In genomic region chr1:86342371-86342770, GRCm38 (mm10) we compare ENCODE assay signal across 14 mouse cellular contexts.
"Had no signal": no experiment of that assay in that cellular context is flagged by ENCODE, and none has a peak within 500 bp of the region (broad histone marks: within the 10 kb centered on the region; RNA-seq: fewer than 3 reads in every experiment).

No protein-coding gene starts in this region.

- H3K4me1 ChIP-seq: midbrain, embryonic 13.5 days; midbrain, embryonic 15.5 days; neural tube, embryonic 12.5 days; stomach, embryonic 15.5 days had no signal

- H3K36me3 ChIP-seq: midbrain, embryonic 15.5 days; neural tube, embryonic 12.5 days; stomach, embryonic 15.5 days had no signal

- ATAC-seq: midbrain, embryonic 13.5 days; midbrain, embryonic 15.5 days had no signal

- H3K4me3 ChIP-seq: midbrain, embryonic 13.5 days; midbrain, embryonic 15.5 days; neural tube, embryonic 12.5 days; stomach, embryonic 15.5 days had no signal

- H3K27ac ChIP-seq: midbrain, embryonic 13.5 days; midbrain, embryonic 15.5 days; neural tube, embryonic 12.5 days; stomach, embryonic 15.5 days; stomach, postnatal 0 days had no signal

- H3K9ac ChIP-seq: lung, embryonic 14.5 days; midbrain, embryonic 13.5 days; midbrain, embryonic 15.5 days; neural tube, embryonic 12.5 days; stomach, embryonic 15.5 days had no signal

- H3K27me3 ChIP-seq: midbrain, embryonic 13.5 days; midbrain, embryonic 15.5 days; neural tube, embryonic 12.5 days; stomach, embryonic 15.5 days had no signal

- DNase-seq: lung, adult 18-20 months; lung, embryonic 14.5 days; lung, postnatal 10 days; lung, postnatal 4 days; right cerebral cortex, postnatal 14 days; thymus, adult 2 months; thymus, postnatal 25 days; thymus, postnatal 4 days had no signal

- H3K9me3 ChIP-seq: midbrain, embryonic 13.5 days; midbrain, embryonic 15.5 days; neural tube, embryonic 12.5 days; stomach, embryonic 15.5 days had no signal

- H3K4me2 ChIP-seq: lung, embryonic 14.5 days; midbrain, embryonic 11.5 days; midbrain, embryonic 13.5 days; midbrain, embryonic 15.5 days; neural tube, embryonic 12.5 days; stomach, embryonic 15.5 days had no signal
